Mouse (Mus musculus): ENCODE measurements around the gene Espnl. TPM values are rescaled to one million over a fixed set of nuclear protein-coding genes. Genes with fewer than 3 reads are reported as not detected.

The Espnl gene
- total RNA-seq (2022) = not detected

- no peak for DNase-seq (ENCODE audit: low spot score in 2 of 2)
Observed at GRCm38 (mm10) chr1:91321760-91322438, at the start of gene Espnl. TSS of gene Espnl (plus strand) at chr1:91322075.

- DNase-seq (ENCODE audit: low spot score in 2 of 2) = no peak
Observed at GRCm38 (mm10) chr1:91272260-91272659, 49.6 kb upstream of the Espnl start.

GRCm38 (mm10) chr1:91276581-91276980, 45.3 kb upstream of the Espnl start:
- no peak for DNase-seq (ENCODE audit: low spot score in 2 of 2)

GRCm38 (mm10) chr1:91277480-91277879, 44.4 kb upstream of the Espnl start:
- DNase-seq (ENCODE audit: low spot score in 2 of 2) = no peak

- DNase-seq (ENCODE audit: low spot score in 2 of 2) = no peak
Observed at GRCm38 (mm10) chr1:91278410-91279119, 43.3 kb upstream of the Espnl start.

- DNase-seq (ENCODE audit: low spot score in 2 of 2) = no peak
Observed at GRCm38 (mm10) chr1:91279126-91279525, 42.7 kb upstream of the Espnl start.

GRCm38 (mm10) chr1:91282582-91282981, 39.3 kb upstream of the Espnl start:
- DNase-seq (ENCODE audit: low spot score in 2 of 2) = no peak

- DNase-seq (ENCODE audit: low spot score in 2 of 2) = no peak
Observed at GRCm38 (mm10) chr1:91289375-91289774, 32.5 kb upstream of the Espnl start.

GRCm38 (mm10) chr1:91292101-91292825, 29.6 kb upstream of the Espnl start:
- no peak for DNase-seq (ENCODE audit: low spot score in 2 of 2)

- DNase-seq (ENCODE audit: low spot score in 2 of 2) = no peak
Observed at GRCm38 (mm10) chr1:91295544-91295943, 26.3 kb upstream of the Espnl start.

- peak; percentile 85 to 90 for DNase-seq (ENCODE audit: low spot score in 2 of 2)
Observed at GRCm38 (mm10) chr1:91297799-91298744, 23.8 kb upstream of the Espnl start, which contains the start of gene Scly. TSS of gene Scly (plus strand) at chr1:91298338.

- DNase-seq (ENCODE audit: low spot score in 2 of 2) = no peak
Observed at GRCm38 (mm10) chr1:91299026-91299706, 22.7 kb upstream of the Espnl start.

- peak; percentile 33 to 34 for DNase-seq (ENCODE audit: low spot score in 2 of 2)
Observed at GRCm38 (mm10) chr1:91299707-91300426, 22.0 kb upstream of the Espnl start.

- DNase-seq (ENCODE audit: low spot score in 2 of 2) = no peak
Observed at GRCm38 (mm10) chr1:91301206-91301920, 20.5 kb upstream of the Espnl start.

GRCm38 (mm10) chr1:91302021-91302420, 19.9 kb upstream of the Espnl start:
- no peak for DNase-seq (ENCODE audit: low spot score in 2 of 2)

GRCm38 (mm10) chr1:91304621-91305020, 17.3 kb upstream of the Espnl start:
- DNase-seq (ENCODE audit: low spot score in 2 of 2) = no peak

- DNase-seq (ENCODE audit: low spot score in 2 of 2) = no peak
Observed at GRCm38 (mm10) chr1:91309366-91310085, 12.3 kb upstream of the Espnl start.

GRCm38 (mm10) chr1:91312273-91312672, 9.6 kb upstream of the Espnl start:
- DNase-seq (ENCODE audit: low spot score in 2 of 2) = no peak
